Mouse (Mus musculus): Measurements from ENCODE around the gene Bnip2.
A peak's percentile ranks its signal among the peaks of the same experiment; 100 is the strongest.
"Not testable (repeated sequence)": the region's sequence is repeated elsewhere in the genome, so short reads cannot be mapped to it uniquely, and the experiment has no call there.

The Bnip2 gene

GRCm38 (mm10) chr9:70011537-70012407, 22.5 kb downstream of the Bnip2 start:
- no peak for DNase-seq

GRCm38 (mm10) chr9:70012408-70012901, 23.2 kb downstream of the Bnip2 start, which contains the start of gene Gtf2a2:
Gene Gtf2a2, plus strand, starts transcription at chr9:70012550.
- DNase-seq: peak; percentile 85 to 93

GRCm38 (mm10) chr9:70015632-70016031, 26.4 kb downstream of the Bnip2 start:
- DNase-seq: no peak

- DNase-seq: no peak
These were observed 29.6 kb downstream of the Bnip2 start for GRCm38 (mm10) chr9:70018879-70019278.

- DNase-seq: no peak
These were observed 32.3 kb downstream of the Bnip2 start for GRCm38 (mm10) chr9:70021610-70022009.

- DNase-seq: no peak
These were observed 32.8 kb downstream of the Bnip2 start for GRCm38 (mm10) chr9:70022083-70022482.

- DNase-seq: not testable (repeated sequence)
These were observed 34.3 kb downstream of the Bnip2 start for GRCm38 (mm10) chr9:70023615-70024014.

GRCm38 (mm10) chr9:70024648-70025047, 35.4 kb downstream of the Bnip2 start:
- DNase-seq: no peak

- no peak for DNase-seq
These were observed 36.2 kb downstream of the Bnip2 start for GRCm38 (mm10) chr9:70025365-70026012.

GRCm38 (mm10) chr9:70032167-70032566, 42.9 kb downstream of the Bnip2 start:
- DNase-seq: no peak

- no peak for DNase-seq
These were observed 43.8 kb downstream of the Bnip2 start for GRCm38 (mm10) chr9:70033056-70033455.

- no peak for DNase-seq
These were observed 45.4 kb downstream of the Bnip2 start for GRCm38 (mm10) chr9:70034702-70035101.

- no peak for DNase-seq
These were observed 47.4 kb downstream of the Bnip2 start for GRCm38 (mm10) chr9:70036646-70037045.

- DNase-seq: no peak
These were observed 48.7 kb downstream of the Bnip2 start, which contains the start of gene Gcnt3 for GRCm38 (mm10) chr9:70037988-70038387. Gene Gcnt3, minus strand, starts transcription at chr9:70038088.

GRCm38 (mm10) chr9:70039597-70040385, 50.5 kb downstream of the Bnip2 start:
- no peak for DNase-seq

- DNase-seq: no peak
These were observed 51.3 kb downstream of the Bnip2 start for GRCm38 (mm10) chr9:70040570-70040969.

GRCm38 (mm10) chr9:70042137-70042536, 52.9 kb downstream of the Bnip2 start:
- DNase-seq: no peak

- DNase-seq: no peak
These were observed 53.7 kb downstream of the Bnip2 start for GRCm38 (mm10) chr9:70042935-70043334.

GRCm38 (mm10) chr9:70044865-70045264, 55.6 kb downstream of the Bnip2 start:
- no peak for DNase-seq

GRCm38 (mm10) chr9:70046255-70046654, 57.0 kb downstream of the Bnip2 start:
- no peak for DNase-seq

- no peak for DNase-seq
These were observed 58.6 kb downstream of the Bnip2 start for GRCm38 (mm10) chr9:70047839-70048238.

- DNase-seq: no peak
These were observed 59.0 kb downstream of the Bnip2 start for GRCm38 (mm10) chr9:70048280-70048679.

All from spleen, adult 18-20 months (tissue).